Mouse (Mus musculus) heart, adult 8-10 months (tissue): ENCODE measurements at regions not wholly inside any gene's neighbourhood (a gene's known extent, or its start where the extent isn't known, plus 50 kb on each side); places are given as distances from the start of the nearest gene placed in this dataset.

Experiments
- DNase-seq: peaks from one replicate; pipeline ENCODE4 v3.0.0; 2022; ENCODE audit warnings: low spot score

GRCm38 (mm10) chr1:136717830-136718517, 93.3 kb downstream of the Zfp281 start:
- no peak for DNase-seq

- no peak for DNase-seq
Measured at GRCm38 (mm10) chr1:136723839-136724443, 99.2 kb downstream of the Zfp281 start.

- no peak for DNase-seq
Measured at GRCm38 (mm10) chr1:136725242-136725641, 100.5 kb downstream of the Zfp281 start.

GRCm38 (mm10) chr1:136726145-136726935, 101.6 kb downstream of the Zfp281 start:
- DNase-seq = peak; percentile 32

- DNase-seq = no peak
Measured at GRCm38 (mm10) chr1:136727868-136728631, 103.3 kb downstream of the Zfp281 start.

- DNase-seq = no peak
Measured at GRCm38 (mm10) chr1:136728632-136728944, 103.9 kb downstream of the Zfp281 start.

- no peak for DNase-seq
Measured at GRCm38 (mm10) chr1:136730638-136731037, 105.9 kb downstream of the Zfp281 start.

GRCm38 (mm10) chr1:136738030-136738429, 113.3 kb downstream of the Zfp281 start:
- DNase-seq = no peak

- DNase-seq = peak; percentile 46
Measured at GRCm38 (mm10) chr1:136739486-136739885, 114.8 kb downstream of the Zfp281 start.

GRCm38 (mm10) chr1:136741061-136741460, 116.4 kb downstream of the Zfp281 start:
- no peak for DNase-seq

GRCm38 (mm10) chr1:136749188-136749587, 124.5 kb downstream of the Zfp281 start:
- DNase-seq = peak; percentile 26

- no peak for DNase-seq
Measured at GRCm38 (mm10) chr1:136751464-136752191, 126.9 kb downstream of the Zfp281 start.

GRCm38 (mm10) chr1:136754286-136754685, 129.6 kb downstream of the Zfp281 start:
- DNase-seq = no peak

GRCm38 (mm10) chr1:136758730-136759129, 134.0 kb downstream of the Zfp281 start:
- DNase-seq = no peak

- no peak for DNase-seq
Measured at GRCm38 (mm10) chr1:136759164-136759563, 134.5 kb downstream of the Zfp281 start.

- DNase-seq = no peak
Measured at GRCm38 (mm10) chr1:136761467-136761866, 136.8 kb downstream of the Zfp281 start.

- DNase-seq = no peak
Measured at GRCm38 (mm10) chr1:136768969-136769401, 144.3 kb downstream of the Zfp281 start.

- no peak for DNase-seq
Measured at GRCm38 (mm10) chr1:136773743-136774142, 149.0 kb downstream of the Zfp281 start.

- DNase-seq = no peak
Measured at GRCm38 (mm10) chr1:136776211-136776610, 151.5 kb downstream of the Zfp281 start.

GRCm38 (mm10) chr1:136777263-136777980, 152.7 kb downstream of the Zfp281 start:
- DNase-seq = no peak

- DNase-seq = no peak
Measured at GRCm38 (mm10) chr1:136779384-136779783, 154.7 kb downstream of the Zfp281 start.
